Mouse (Mus musculus): ENCODE measurements around the gene Pdilt. TPM values are rescaled to one million over a fixed set of nuclear protein-coding genes. Genes with fewer than 3 reads are reported as not detected.
A peak's percentile ranks its signal among the peaks of the same experiment; 100 is the strongest.

Gene Pdilt
- total and polyA plus RNA-seq, 2 experiments from 2014 or later, result 0.06 TPM; not detected in 1

DNA sequence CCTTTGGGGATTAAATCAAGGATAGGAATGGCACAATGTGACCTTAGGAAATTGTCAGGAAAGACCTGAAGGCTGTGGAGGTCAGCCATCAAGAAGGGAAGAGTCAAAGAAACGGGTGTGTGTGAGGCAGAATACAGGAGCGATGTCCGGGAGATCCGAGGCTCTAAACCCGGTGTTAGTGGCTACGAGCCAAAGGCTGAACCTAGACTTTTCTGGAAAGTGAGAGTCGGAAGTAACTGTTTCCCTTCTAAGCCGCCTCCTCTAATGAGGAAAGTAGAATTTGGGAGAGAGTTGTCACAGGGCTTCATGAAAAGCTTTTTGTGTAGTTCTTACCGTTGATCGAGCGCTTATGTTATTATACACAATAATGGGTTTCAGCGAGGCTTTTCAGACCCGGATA is 3.2 kb upstream of the Pdilt start:
- Histone ChIP-seq H3K9me3 (ENCODE audit: low read length) (no peaks in the 10 kb centered on the region), H3K4me3 (ENCODE audit: low read length) (no peak overlapping the region), H3K27ac (no peak overlapping the region), H3K4me2 (ENCODE audit: low read depth, low read length) (no peak overlapping the region), H3K27me3 (ENCODE audit: insufficient read depth, low read length) (no peaks in the 10 kb centered on the region), H3K9ac (replicated peaks; ENCODE audit: low read length) (no peak overlapping the region), H3K36me3 (ENCODE audit: insufficient read depth, low read length) (no peaks in the 10 kb centered on the region), H3K4me1 (ENCODE audit: insufficient read depth, low read length) (no peaks in the 10 kb centered on the region; the same call in 1 of the 2 replicates)
- DNase-seq (ENCODE audit: low spot score) (no peak), ATAC-seq (no peak)
- no peak for TF ChIP-seq CTCF (IDR thresholded peaks at IDR 0.05; ENCODE audit: low read depth)
- 57% methylated on average over 13 of the region's 13 CpGs for WGBS

DNA sequence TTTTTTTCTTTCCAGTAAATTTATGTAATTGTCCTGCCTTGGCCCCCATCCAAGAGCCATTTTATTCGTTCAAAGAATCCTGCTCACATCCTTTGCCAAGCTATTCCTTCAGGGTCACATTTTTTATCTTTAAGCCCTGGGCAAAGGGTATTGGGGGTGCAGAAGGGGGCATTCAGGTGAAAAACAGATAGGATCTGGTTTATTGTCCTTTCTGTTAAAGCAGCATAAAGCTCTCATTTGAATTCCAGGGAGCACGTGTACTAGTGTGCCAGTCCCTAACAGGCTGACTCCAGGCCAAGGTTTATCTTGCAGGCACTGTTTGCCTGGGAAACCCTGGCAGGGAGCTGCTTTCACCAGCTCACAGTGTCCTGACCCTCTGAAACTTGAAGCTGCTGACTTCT is 2.6 kb upstream of the Pdilt start:
- Histone ChIP-seq H3K9ac (replicated peaks; ENCODE audit: low read length) (no peak overlapping the region), H3K27ac (no peak overlapping the region), H3K4me1 (ENCODE audit: insufficient read depth, low read length) (no peaks in the 10 kb centered on the region; the same call in 1 of the 2 replicates), H3K27me3 (ENCODE audit: insufficient read depth, low read length) (no peaks in the 10 kb centered on the region), H3K36me3 (ENCODE audit: insufficient read depth, low read length) (no peaks in the 10 kb centered on the region), H3K4me2 (ENCODE audit: low read depth, low read length) (no peak overlapping the region), H3K9me3 (ENCODE audit: low read length) (no peaks in the 10 kb centered on the region), H3K4me3 (ENCODE audit: low read length) (no peak overlapping the region)
- ATAC-seq, result peak; percentile 81
- peak; percentile 49 for DNase-seq (ENCODE audit: low spot score)
- 20% methylated on average over 2 of the region's 2 CpGs for WGBS
- no peak for TF ChIP-seq CTCF (IDR thresholded peaks at IDR 0.05; ENCODE audit: low read depth)

DNA sequence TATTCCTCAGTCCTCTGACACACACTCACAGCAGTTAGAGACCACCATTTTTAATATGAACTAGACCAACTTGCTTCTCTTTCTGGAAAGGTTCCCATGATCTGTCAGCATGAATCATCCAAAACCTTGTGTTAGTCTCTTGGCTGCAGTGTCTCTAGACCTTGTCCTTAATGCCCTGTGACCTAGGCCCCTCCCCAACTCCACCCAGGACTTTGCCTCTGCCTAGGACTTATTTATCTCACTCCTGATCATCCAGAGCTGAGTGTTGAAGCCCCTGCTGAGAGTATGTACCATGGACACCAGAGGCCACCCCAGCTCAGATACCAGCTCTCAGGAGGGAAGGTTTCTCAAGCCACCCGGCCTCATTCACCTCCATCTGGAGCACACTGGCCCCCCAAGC is 904 bp downstream of the Pdilt start:
- Histone ChIP-seq H3K4me1 (ENCODE audit: insufficient read depth, low read length) (no peaks in the 10 kb centered on the region; the same call in 1 of the 2 replicates), H3K4me2 (ENCODE audit: low read depth, low read length) (no peak overlapping the region), H3K27me3 (ENCODE audit: insufficient read depth, low read length) (no peaks in the 10 kb centered on the region), H3K9me3 (ENCODE audit: low read length) (no peaks in the 10 kb centered on the region), H3K9ac (replicated peaks; ENCODE audit: low read length) (no peak overlapping the region), H3K36me3 (ENCODE audit: insufficient read depth, low read length) (no peaks in the 10 kb centered on the region), H3K27ac (no peak overlapping the region), H3K4me3 (ENCODE audit: low read length) (no peak overlapping the region)
- ATAC-seq (no peak), DNase-seq (ENCODE audit: low spot score) (no peak)
- WGBS, result 91% methylated on average over 1 of the region's 1 CpGs
- TF ChIP-seq CTCF (IDR thresholded peaks at IDR 0.05; ENCODE audit: low read depth), result no peak

DNA sequence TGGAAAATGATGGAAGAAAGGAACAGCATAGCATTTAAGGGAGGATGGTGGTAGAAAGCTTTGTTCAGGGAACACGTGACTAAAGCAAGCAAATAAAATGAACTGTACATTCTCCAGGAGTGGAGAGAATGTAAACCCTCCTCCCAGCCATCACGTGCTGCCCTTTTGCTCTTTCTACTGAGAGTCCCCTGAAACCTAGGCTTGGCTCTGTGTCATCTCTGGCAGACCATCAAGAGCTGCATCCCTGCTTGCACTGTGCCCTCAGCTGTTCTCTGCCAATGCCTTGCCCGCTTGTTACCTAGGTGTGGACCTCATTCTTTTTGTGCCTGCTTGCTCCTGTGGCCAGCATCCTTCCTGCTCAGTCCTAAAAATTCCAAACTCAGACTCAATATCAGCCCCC is 1.5 kb downstream of the Pdilt start:
- no peaks in the 10 kb centered on the region for H3K27me3 ChIP-seq (ENCODE audit: insufficient read depth, low read length)
- no peak for DNase-seq (ENCODE audit: low spot score)
- no peaks in the 10 kb centered on the region for H3K4me1 ChIP-seq (ENCODE audit: insufficient read depth, low read length)
- no peaks in the 10 kb centered on the region for H3K9me3 ChIP-seq (ENCODE audit: low read length)
- no peak for TF ChIP-seq CTCF (IDR thresholded peaks at IDR 0.05; ENCODE audit: low read depth)
- H3K9ac ChIP-seq (replicated peaks; ENCODE audit: low read length), result no peak overlapping the region
- no peak overlapping the region for H3K4me2 ChIP-seq (ENCODE audit: low read depth, low read length)
- no peak overlapping the region for H3K4me3 ChIP-seq (ENCODE audit: low read length)
- 82% methylated on average over 3 of the region's 3 CpGs for WGBS
- H3K36me3 ChIP-seq (ENCODE audit: insufficient read depth, low read length), result no peaks in the 10 kb centered on the region
- H3K27ac ChIP-seq, result no peak overlapping the region
- no peak for ATAC-seq

DNA sequence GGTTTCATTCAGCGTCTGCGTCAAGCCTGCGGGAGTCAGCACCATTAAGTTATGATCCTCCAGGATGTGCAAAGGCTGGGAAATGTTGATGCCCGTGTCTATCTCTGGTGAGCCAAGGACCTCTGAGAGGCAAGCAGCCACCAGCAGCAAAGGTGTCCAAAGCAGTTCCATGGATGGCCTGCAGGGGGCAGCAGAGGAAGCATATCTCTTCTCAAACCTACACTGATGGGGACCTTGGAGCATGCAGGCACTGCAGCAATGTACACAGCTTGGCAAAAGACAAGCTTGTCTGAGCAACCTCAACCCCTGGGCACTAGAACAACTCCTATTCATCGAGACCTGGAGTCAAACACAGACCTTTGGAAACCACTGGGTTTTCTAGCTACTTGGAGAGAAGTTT is 3.6 kb downstream of the Pdilt start:
- TF ChIP-seq CTCF (IDR thresholded peaks at IDR 0.05; ENCODE audit: low read depth), result peak; percentile 94
- no peaks in the 10 kb centered on the region for H3K27me3 ChIP-seq (ENCODE audit: insufficient read depth, low read length)
- DNase-seq (ENCODE audit: low spot score) (peak; percentile 77), ATAC-seq (peak; percentile 59; the same call in 1 of the 2 replicates)
- no peaks in the 10 kb centered on the region for H3K4me1 ChIP-seq (ENCODE audit: insufficient read depth, low read length)
- H3K9ac ChIP-seq (replicated peaks; ENCODE audit: low read length), result no peak overlapping the region
- H3K9me3 ChIP-seq (ENCODE audit: low read length), result no peaks in the 10 kb centered on the region
- no peak overlapping the region for H3K4me3 ChIP-seq (ENCODE audit: low read length)
- no peaks in the 10 kb centered on the region for H3K36me3 ChIP-seq (ENCODE audit: insufficient read depth, low read length)
- WGBS, result 60% methylated on average over 5 of the region's 5 CpGs
- no peak overlapping the region for H3K4me2 ChIP-seq (ENCODE audit: low read depth, low read length)
- no peak overlapping the region for H3K27ac ChIP-seq

DNA sequence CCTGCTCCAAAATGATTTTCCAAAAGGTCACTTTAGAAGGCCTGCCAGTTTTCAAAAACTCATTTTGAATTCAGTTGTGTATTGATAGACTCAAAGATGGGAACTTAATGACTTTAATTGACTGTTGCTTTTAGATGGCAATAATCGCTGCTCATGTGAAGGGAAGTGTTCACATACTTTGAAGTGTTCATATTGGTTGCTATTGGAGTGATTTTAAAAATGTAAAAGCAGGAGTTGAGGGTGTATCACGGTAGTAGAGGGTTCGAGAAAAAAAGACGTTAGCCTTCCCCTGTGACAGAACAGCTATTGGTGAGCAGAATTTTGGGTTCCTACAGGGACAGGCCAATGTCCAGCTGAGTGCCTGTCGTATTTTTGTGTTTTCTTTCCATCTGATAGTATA is 4.1 kb downstream of the Pdilt start, which contains the start of gene Acsm5:
TSS of gene Acsm5 (plus strand) at position 301 of the 400 bp plus-strand sequence.
- 74% methylated on average over 5 of the region's 5 CpGs for WGBS
- Histone ChIP-seq H3K4me3 (ENCODE audit: low read length) (no peak within 1 kb of the TSS), H3K27ac (no peak within 1 kb of the TSS), H3K27me3 (ENCODE audit: insufficient read depth, low read length) (no peaks in the 10 kb centered on the region), H3K9ac (replicated peaks; ENCODE audit: low read length) (no peak within 1 kb of the TSS), H3K4me1 (ENCODE audit: insufficient read depth, low read length) (no peaks in the 10 kb centered on the region), H3K4me2 (ENCODE audit: low read depth, low read length) (no peak within 1 kb of the TSS), H3K9me3 (ENCODE audit: low read length) (no peaks in the 10 kb centered on the region), H3K36me3 (ENCODE audit: insufficient read depth, low read length) (no peaks in the 10 kb centered on the region)
- ATAC-seq (no peak), DNase-seq (ENCODE audit: low spot score) (no peak)
- no peak for TF ChIP-seq CTCF (IDR thresholded peaks at IDR 0.05; ENCODE audit: low read depth)

DNA sequence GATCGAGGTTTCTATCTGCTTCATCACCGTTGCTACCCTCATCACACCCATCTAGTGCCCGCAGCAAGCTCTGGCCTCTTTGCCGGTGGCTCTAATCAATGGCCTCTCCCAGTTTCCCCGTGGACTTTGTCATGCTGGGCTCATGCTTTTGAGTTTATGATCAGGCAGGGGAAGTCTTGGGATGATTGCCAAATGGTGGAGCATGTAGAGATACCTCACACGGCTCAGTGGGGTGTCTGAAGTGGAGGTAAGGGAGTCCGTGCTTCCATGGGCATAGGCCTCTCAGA is 7.1 kb downstream of the Pdilt start:
- no peaks in the 10 kb centered on the region for H3K4me1 ChIP-seq (ENCODE audit: insufficient read depth, low read length)
- H3K9ac ChIP-seq (replicated peaks; ENCODE audit: low read length), result no peak overlapping the region
- 78% methylated on average over 7 of the region's 7 CpGs for WGBS
- no peaks in the 10 kb centered on the region for H3K9me3 ChIP-seq (ENCODE audit: low read length)
- H3K27me3 ChIP-seq (ENCODE audit: insufficient read depth, low read length), result no peaks in the 10 kb centered on the region
- H3K27ac ChIP-seq, result no peak overlapping the region
- H3K4me3 ChIP-seq (ENCODE audit: low read length), result no peak overlapping the region
- ATAC-seq (no peak), DNase-seq (ENCODE audit: low spot score) (no peak)
- H3K4me2 ChIP-seq (ENCODE audit: low read depth, low read length), result no peak overlapping the region
- H3K36me3 ChIP-seq (ENCODE audit: insufficient read depth, low read length), result no peaks in the 10 kb centered on the region
- TF ChIP-seq CTCF (IDR thresholded peaks at IDR 0.05; ENCODE audit: low read depth), result no peak
